Mouse (Mus musculus): ENCODE results near the gene Npnt. TPM values are rescaled to one million over a fixed set of nuclear protein-coding genes. Genes with fewer than 3 reads are reported as not detected.

Npnt gene
- polyA plus RNA-seq, 1 experiment from 2014 or later = 15.2 TPM

- Histone ChIP-seq H3K27me3 (ENCODE audit: control insufficient read depth, insufficient read depth, low read length) (no peaks in the 10 kb centered on the region; the same call in 1 of the 2 replicates), H3K4me1 (ENCODE audit: control insufficient read depth, insufficient read depth, low read length) (no peaks in the 10 kb centered on the region), H3K27ac (replicated peaks; ENCODE audit: low read depth, low read length) (no peak overlapping the region), H3K36me3 (replicated peaks; ENCODE audit: control insufficient read depth, insufficient read depth, low read depth, low read length) (no peaks in the 10 kb centered on the region), H3K4me2 (ENCODE audit: low read depth, low read length) (no peak overlapping the region), H3K9me3 (replicated peaks; ENCODE audit: control insufficient read depth, low read length) (no peaks in the 10 kb centered on the region), H3K4me3 (ENCODE audit: low read depth, low read length) (no peak overlapping the region), H3K9ac (replicated peaks; ENCODE audit: low read length) (no peak overlapping the region)
- DNase-seq (ENCODE audit: low spot score) = no peak
- 86% methylated on average over 5 of the region's 5 CpGs for WGBS
- ATAC-seq (replicated peaks; ENCODE audit: insufficient number of reproducible peaks, low FRiP score, low TSS enrichment, low read depth) = no peak
Measured at GRCm38 (mm10) chr3:132946086-132946485, 4.0 kb downstream of the Npnt start.

- no peaks in the 10 kb centered on the region for H3K4me1 ChIP-seq (ENCODE audit: control insufficient read depth, insufficient read depth, low read length)
- no peaks in the 10 kb centered on the region; the same call in 1 of the 2 replicates for H3K27me3 ChIP-seq (ENCODE audit: control insufficient read depth, insufficient read depth, low read length)
- H3K9me3 ChIP-seq (replicated peaks; ENCODE audit: control insufficient read depth, low read length) = no peaks in the 10 kb centered on the region
- no peak for ATAC-seq (replicated peaks; ENCODE audit: insufficient number of reproducible peaks, low FRiP score, low TSS enrichment, low read depth)
- H3K4me3 ChIP-seq (ENCODE audit: low read depth, low read length) = no peak overlapping the region
- H3K27ac ChIP-seq (replicated peaks; ENCODE audit: low read depth, low read length) = no peak overlapping the region
- DNase-seq (ENCODE audit: low spot score) = no peak
- no peaks in the 10 kb centered on the region for H3K36me3 ChIP-seq (replicated peaks; ENCODE audit: control insufficient read depth, insufficient read depth, low read depth, low read length)
- H3K9ac ChIP-seq (replicated peaks; ENCODE audit: low read length) = no peak overlapping the region
- WGBS = 85% methylated on average over 7 of the region's 7 CpGs
- no peak overlapping the region for H3K4me2 ChIP-seq (ENCODE audit: low read depth, low read length)
Measured at GRCm38 (mm10) chr3:132945669-132946068, 4.4 kb downstream of the Npnt start.

- Histone ChIP-seq H3K36me3 (replicated peaks; ENCODE audit: control insufficient read depth, insufficient read depth, low read depth, low read length) (no peaks in the 10 kb centered on the region), H3K4me1 (ENCODE audit: control insufficient read depth, insufficient read depth, low read length) (no peaks in the 10 kb centered on the region), H3K4me2 (ENCODE audit: low read depth, low read length) (no peak overlapping the region), H3K9me3 (replicated peaks; ENCODE audit: control insufficient read depth, low read length) (no peaks in the 10 kb centered on the region), H3K27ac (replicated peaks; ENCODE audit: low read depth, low read length) (no peak overlapping the region), H3K9ac (replicated peaks; ENCODE audit: low read length) (no peak overlapping the region), H3K27me3 (ENCODE audit: control insufficient read depth, insufficient read depth, low read length) (no peaks in the 10 kb centered on the region; the same call in 1 of the 2 replicates), H3K4me3 (ENCODE audit: low read depth, low read length) (no peak overlapping the region)
- DNase-seq (ENCODE audit: low spot score) (no peak), ATAC-seq (replicated peaks; ENCODE audit: insufficient number of reproducible peaks, low FRiP score, low TSS enrichment, low read depth) (no peak)
- 26% methylated on average over 3 of the region's 3 CpGs for WGBS
Measured at GRCm38 (mm10) chr3:132944609-132945008, 5.5 kb downstream of the Npnt start.

- H3K4me1 ChIP-seq (ENCODE audit: control insufficient read depth, insufficient read depth, low read length) = no peaks in the 10 kb centered on the region
- H3K4me3 ChIP-seq (ENCODE audit: low read depth, low read length) = no peak overlapping the region
- H3K9me3 ChIP-seq (replicated peaks; ENCODE audit: control insufficient read depth, low read length) = no peaks in the 10 kb centered on the region
- 20% methylated on average over 7 of the region's 7 CpGs for WGBS
- no peak overlapping the region for H3K27ac ChIP-seq (replicated peaks; ENCODE audit: low read depth, low read length)
- H3K27me3 ChIP-seq (ENCODE audit: control insufficient read depth, insufficient read depth, low read length) = no peaks in the 10 kb centered on the region
- peak; percentile 73 for DNase-seq (ENCODE audit: low spot score)
- ATAC-seq (replicated peaks; ENCODE audit: insufficient number of reproducible peaks, low FRiP score, low TSS enrichment, low read depth) = no peak; the same call in 1 of the 2 replicates
- H3K4me2 ChIP-seq (ENCODE audit: low read depth, low read length) = no peak overlapping the region
- H3K36me3 ChIP-seq (replicated peaks; ENCODE audit: control insufficient read depth, insufficient read depth, low read depth, low read length) = no peaks in the 10 kb centered on the region
- H3K9ac ChIP-seq (replicated peaks; ENCODE audit: low read length) = no peak overlapping the region
Measured at GRCm38 (mm10) chr3:132944193-132944592, 5.9 kb downstream of the Npnt start.

GRCm38 (mm10) chr3:132942778-132943177 lies 7.3 kb downstream of the Npnt start:
- 90% methylated on average over 6 of the region's 6 CpGs for WGBS
- Histone ChIP-seq H3K4me1 (ENCODE audit: control insufficient read depth, insufficient read depth, low read length) (no peaks in the 10 kb centered on the region), H3K27me3 (ENCODE audit: control insufficient read depth, insufficient read depth, low read length) (no peaks in the 10 kb centered on the region), H3K27ac (replicated peaks; ENCODE audit: low read depth, low read length) (no peak overlapping the region), H3K36me3 (replicated peaks; ENCODE audit: control insufficient read depth, insufficient read depth, low read depth, low read length) (no peaks in the 10 kb centered on the region), H3K4me3 (ENCODE audit: low read depth, low read length) (no peak overlapping the region), H3K9me3 (replicated peaks; ENCODE audit: control insufficient read depth, low read length) (no peaks in the 10 kb centered on the region), H3K9ac (replicated peaks; ENCODE audit: low read length) (no peak overlapping the region), H3K4me2 (ENCODE audit: low read depth, low read length) (no peak overlapping the region)
- no peak for DNase-seq (ENCODE audit: low spot score)
- no peak for ATAC-seq (replicated peaks; ENCODE audit: insufficient number of reproducible peaks, low FRiP score, low TSS enrichment, low read depth)

GRCm38 (mm10) chr3:132940181-132940990 lies 9.7 kb downstream of the Npnt start:
- DNase-seq (ENCODE audit: low spot score) (no peak), ATAC-seq (replicated peaks; ENCODE audit: insufficient number of reproducible peaks, low FRiP score, low TSS enrichment, low read depth) (no peak)
- Histone ChIP-seq H3K9ac (replicated peaks; ENCODE audit: low read length) (no peak overlapping the region), H3K36me3 (replicated peaks; ENCODE audit: control insufficient read depth, insufficient read depth, low read depth, low read length) (no peaks in the 10 kb centered on the region), H3K27me3 (ENCODE audit: control insufficient read depth, insufficient read depth, low read length) (no peaks in the 10 kb centered on the region), H3K4me2 (ENCODE audit: low read depth, low read length) (no peak overlapping the region), H3K9me3 (replicated peaks; ENCODE audit: control insufficient read depth, low read length) (no peaks in the 10 kb centered on the region), H3K4me3 (ENCODE audit: low read depth, low read length) (no peak overlapping the region), H3K27ac (replicated peaks; ENCODE audit: low read depth, low read length) (no peak overlapping the region), H3K4me1 (ENCODE audit: control insufficient read depth, insufficient read depth, low read length) (no peaks in the 10 kb centered on the region)
- 87% methylated on average over 10 of the region's 10 CpGs for WGBS

- no peak overlapping the region for H3K4me2 ChIP-seq (ENCODE audit: low read depth, low read length)
- H3K4me1 ChIP-seq (ENCODE audit: control insufficient read depth, insufficient read depth, low read length) = no peaks in the 10 kb centered on the region
- H3K36me3 ChIP-seq (replicated peaks; ENCODE audit: control insufficient read depth, insufficient read depth, low read depth, low read length) = no peaks in the 10 kb centered on the region
- H3K9me3 ChIP-seq (replicated peaks; ENCODE audit: control insufficient read depth, low read length) = no peaks in the 10 kb centered on the region
- no peaks in the 10 kb centered on the region for H3K27me3 ChIP-seq (ENCODE audit: control insufficient read depth, insufficient read depth, low read length)
- ATAC-seq (replicated peaks; ENCODE audit: insufficient number of reproducible peaks, low FRiP score, low TSS enrichment, low read depth) (no peak), DNase-seq (ENCODE audit: low spot score) (no peak)
- H3K4me3 ChIP-seq (ENCODE audit: low read depth, low read length) = no peak overlapping the region
- H3K27ac ChIP-seq (replicated peaks; ENCODE audit: low read depth, low read length) = no peak overlapping the region
- no peak overlapping the region for H3K9ac ChIP-seq (replicated peaks; ENCODE audit: low read length)
- 58% methylated on average over 8 of the region's 8 CpGs for WGBS
Measured at GRCm38 (mm10) chr3:132939006-132939405, 11.1 kb downstream of the Npnt start.

- no peak for DNase-seq (ENCODE audit: low spot score)
- Histone ChIP-seq H3K27ac (replicated peaks; ENCODE audit: low read depth, low read length) (no peak overlapping the region), H3K27me3 (ENCODE audit: control insufficient read depth, insufficient read depth, low read length) (no peaks in the 10 kb centered on the region), H3K4me2 (ENCODE audit: low read depth, low read length) (no peak overlapping the region), H3K36me3 (replicated peaks; ENCODE audit: control insufficient read depth, insufficient read depth, low read depth, low read length) (no peaks in the 10 kb centered on the region), H3K4me1 (ENCODE audit: control insufficient read depth, insufficient read depth, low read length) (no peaks in the 10 kb centered on the region), H3K4me3 (ENCODE audit: low read depth, low read length) (no peak overlapping the region), H3K9me3 (replicated peaks; ENCODE audit: control insufficient read depth, low read length) (no peaks in the 10 kb centered on the region), H3K9ac (replicated peaks; ENCODE audit: low read length) (no peak overlapping the region)
- no peak for ATAC-seq (replicated peaks; ENCODE audit: insufficient number of reproducible peaks, low FRiP score, low TSS enrichment, low read depth)
- 88% methylated on average over 2 of the region's 2 CpGs for WGBS
Measured at GRCm38 (mm10) chr3:132934649-132935048, 15.4 kb downstream of the Npnt start.

Measured in embryonic facial prominence, embryonic 11.5 days (tissue).